Mouse (Mus musculus): Measurements from ENCODE around the gene H13. TPM values are rescaled to one million over a fixed set of nuclear protein-coding genes. Genes with fewer than 3 reads are reported as not detected.

Gene H13
- total RNA-seq, 2 experiments from 2014 or later, result 32.6 to 37.3 TPM

GRCm38 (mm10) chr2:152707627-152708026 is 38.4 kb downstream of the H13 start:
- Histone ChIP-seq H3K27ac (peak overlapping the region; percentile 85), H3K4me3 (peak overlapping the region; percentile 71)
- intact Hi-C loops (cut with DNase I), result loop anchor here (1.0 kb wide), 1 partner anchor 32 kb away; no protein-coding TSS in a partner anchor
- no peak for TF ChIP-seq CTCF (IDR thresholded peaks at IDR 0.05)
- peak; percentile 94 for DNase-seq

DNA sequence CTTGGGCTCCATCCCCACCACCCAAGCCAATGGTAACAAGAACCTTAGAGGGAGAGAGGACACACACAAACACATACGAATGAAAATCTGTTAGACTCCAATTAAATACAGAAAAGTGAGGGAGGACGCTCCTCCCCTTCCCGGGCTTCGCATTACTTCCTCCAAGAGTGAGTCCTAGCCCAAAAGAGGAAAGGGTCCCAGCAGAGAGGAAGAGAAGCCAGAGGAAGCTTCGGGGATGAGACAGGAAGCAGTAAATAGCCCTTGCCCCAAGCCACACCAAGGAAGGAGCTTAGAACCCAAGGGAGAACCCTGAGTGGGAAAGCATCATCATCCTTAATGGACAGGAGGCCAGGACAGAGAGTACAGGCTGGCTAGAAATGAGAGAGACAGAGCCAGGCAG is 39.8 kb downstream of the H13 start:
- H3K4me3 ChIP-seq, result no peak overlapping the region
- TF ChIP-seq CTCF (IDR thresholded peaks at IDR 0.05), result no peak
- peak overlapping the region; percentile 85 for H3K27ac ChIP-seq
- DNase-seq, result no peak
- intact Hi-C loops (cut with DNase I), result no loop called here

DNA sequence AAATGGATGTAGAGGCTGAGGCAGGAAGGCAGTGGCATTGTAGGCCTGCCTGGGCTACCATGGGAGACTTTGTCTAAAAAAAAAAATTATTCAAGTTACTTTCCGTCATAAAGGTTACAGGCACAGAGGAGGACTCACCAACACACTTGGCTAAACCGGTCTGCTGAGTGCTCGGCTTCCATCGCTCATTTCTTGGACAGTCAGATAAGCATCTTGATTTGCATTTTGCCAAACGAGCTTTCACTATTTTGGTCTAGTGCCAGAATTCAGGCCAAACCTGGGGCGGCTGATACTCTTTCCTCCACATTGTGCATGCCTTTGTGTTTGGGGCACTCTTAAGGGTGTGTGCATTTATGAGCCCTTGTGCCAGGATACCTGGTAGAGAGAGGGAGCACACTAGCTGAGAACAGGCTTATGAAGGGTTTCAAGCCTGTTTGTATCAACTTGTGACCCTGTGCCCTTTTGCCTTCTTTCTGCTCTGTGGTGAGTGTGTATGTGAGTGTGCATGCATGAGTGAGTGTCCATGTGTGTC is 47.0 kb downstream of the H13 start:
- intact Hi-C loops (cut with DNase I), result no loop called here
- no peak for TF ChIP-seq CTCF (IDR thresholded peaks at IDR 0.05)
- no peak overlapping the region; the same call in 1 of the 2 replicates for H3K27ac ChIP-seq
- no peak overlapping the region for H3K4me3 ChIP-seq
- DNase-seq, result no peak

DNA sequence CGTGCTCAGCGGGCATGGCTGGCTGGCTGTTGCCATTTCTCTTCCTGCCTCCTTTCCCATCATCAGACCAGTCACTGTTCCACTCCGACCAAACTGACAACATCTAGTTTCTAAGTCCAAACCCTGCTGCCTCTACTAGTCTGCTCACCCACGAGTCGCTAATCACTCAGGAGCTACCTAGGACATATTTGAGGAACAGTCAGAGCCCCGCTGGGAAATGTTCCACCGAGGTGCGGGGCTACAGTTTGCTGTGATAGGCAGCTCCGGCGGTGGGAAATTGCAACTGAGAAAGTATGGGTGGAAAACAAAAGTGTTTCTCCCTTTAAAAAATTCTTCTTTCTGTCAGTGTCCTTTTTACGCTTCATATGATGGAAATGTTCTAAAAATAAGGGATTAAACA is 48.4 kb downstream of the H13 start:
- no peak for TF ChIP-seq CTCF (IDR thresholded peaks at IDR 0.05)
- no peak for DNase-seq
- intact Hi-C loops (cut with DNase I), result no loop called here
- Histone ChIP-seq H3K4me3 (no peak overlapping the region), H3K27ac (no peak overlapping the region)

GRCm38 (mm10) chr2:152718076-152718475 is 48.8 kb downstream of the H13 start:
- DNase-seq, result no peak
- intact Hi-C loops (cut with DNase I), result no loop called here
- Histone ChIP-seq H3K4me3 (no peak overlapping the region), H3K27ac (no peak overlapping the region)
- TF ChIP-seq CTCF (IDR thresholded peaks at IDR 0.05), result no peak

- H3K4me3 ChIP-seq, result peak overlapping the region; percentile 61
- TF ChIP-seq CTCF (IDR thresholded peaks at IDR 0.05), result no peak
- DNase-seq, result peak; percentile 69
- intact Hi-C loops (cut with DNase I), result no loop called here
- H3K27ac ChIP-seq, result peak overlapping the region; percentile 89
Observed at GRCm38 (mm10) chr2:152723651-152724331, 54.5 kb downstream of the H13 start.

GRCm38 (mm10) chr2:152724332-152724723 is 55.1 kb downstream of the H13 start:
- Histone ChIP-seq H3K27ac (peak overlapping the region; percentile 89), H3K4me3 (peak overlapping the region; percentile 61)
- no peak for DNase-seq
- TF ChIP-seq CTCF (IDR thresholded peaks at IDR 0.05), result no peak
- intact Hi-C loops (cut with DNase I), result no loop called here

GRCm38 (mm10) chr2:152725178-152725750 is 56.0 kb downstream of the H13 start:
- no peak for TF ChIP-seq CTCF (IDR thresholded peaks at IDR 0.05)
- intact Hi-C loops (cut with DNase I), result no loop called here
- no peak for DNase-seq
- peak overlapping the region; percentile 89 for H3K27ac ChIP-seq
- peak overlapping the region; percentile 15; the same call in 1 of the 2 replicates for H3K4me3 ChIP-seq

DNA sequence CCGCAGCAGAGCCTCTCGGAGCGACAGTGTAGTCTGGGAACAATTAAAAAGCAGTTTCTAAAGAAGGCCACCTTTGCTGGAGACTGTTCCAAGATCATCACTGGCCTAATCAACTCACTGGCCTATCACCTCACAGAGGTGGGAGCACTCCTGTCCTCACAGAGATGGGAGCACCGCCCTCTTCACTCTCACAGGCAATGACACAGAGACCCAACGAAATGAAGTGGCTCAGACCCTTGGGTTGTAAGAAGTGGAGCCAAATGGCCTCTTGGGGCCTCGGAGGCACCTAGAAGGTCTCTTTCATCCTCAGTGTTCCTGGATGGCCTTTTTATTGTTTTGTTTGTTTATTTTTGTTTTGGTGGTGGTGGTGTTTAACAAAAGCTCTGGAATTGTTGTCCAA is 57.0 kb downstream of the H13 start:
- Histone ChIP-seq H3K4me3 (no peak overlapping the region), H3K27ac (peak overlapping the region; percentile 89)
- intact Hi-C loops (cut with DNase I), result no loop called here
- DNase-seq, result no peak
- TF ChIP-seq CTCF (IDR thresholded peaks at IDR 0.05), result no peak

DNA sequence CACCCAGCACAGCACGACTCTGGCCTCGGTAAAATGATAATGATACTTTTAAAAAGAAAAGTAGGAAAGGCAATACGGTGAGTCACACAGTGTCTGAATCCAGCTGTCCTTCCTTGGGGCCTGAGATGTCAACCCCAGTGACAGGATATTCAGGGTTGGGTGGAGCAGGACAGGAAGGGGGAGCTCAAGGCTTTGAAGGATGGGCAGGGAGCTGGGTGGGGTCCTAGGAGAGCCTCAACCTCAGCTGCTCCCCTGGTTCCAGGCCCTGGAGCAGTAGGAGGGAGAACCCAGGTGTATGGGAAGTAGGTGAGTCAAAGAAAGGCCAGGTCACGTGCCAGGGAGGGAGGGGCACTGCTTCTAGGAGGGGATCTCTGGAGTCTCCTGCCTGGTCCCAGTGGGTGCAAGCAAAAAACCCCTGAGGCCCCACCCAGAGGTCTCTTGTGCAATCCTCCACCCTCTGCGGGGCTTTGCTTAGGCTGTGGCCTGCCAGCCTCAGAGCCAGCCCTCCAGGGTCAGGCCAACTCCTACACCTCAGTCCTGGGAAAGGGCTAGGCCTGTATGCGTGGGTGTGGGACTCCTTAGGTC is 57.6 kb downstream of the H13 start:
- TF ChIP-seq CTCF (IDR thresholded peaks at IDR 0.05), result no peak
- H3K4me3 ChIP-seq, result peak overlapping the region; percentile 45; the same call in 1 of the 2 replicates
- peak overlapping the region; percentile 89 for H3K27ac ChIP-seq
- DNase-seq, result no peak
- intact Hi-C loops (cut with DNase I), result no loop called here

- peak overlapping the region; percentile 89 for H3K27ac ChIP-seq
- TF ChIP-seq CTCF (IDR thresholded peaks at IDR 0.05), result no peak
- H3K4me3 ChIP-seq, result peak overlapping the region; percentile 45
- intact Hi-C loops (cut with DNase I), result no loop called here
- peak; percentile 53 for DNase-seq
Observed at GRCm38 (mm10) chr2:152727795-152728510, 58.7 kb downstream of the H13 start.

GRCm38 (mm10) chr2:152728594-152728993 is 59.3 kb downstream of the H13 start:
- DNase-seq, result no peak
- Histone ChIP-seq H3K4me3 (no peak overlapping the region; the same call in 1 of the 2 replicates), H3K27ac (peak overlapping the region; percentile 85)
- intact Hi-C loops (cut with DNase I), result no loop called here
- no peak for TF ChIP-seq CTCF (IDR thresholded peaks at IDR 0.05)
